Mouse (Mus musculus) stomach, embryonic 16.5 days (tissue): ENCODE data around the gene Lin28a. TPM values are rescaled to one million over a fixed set of nuclear protein-coding genes. Genes with fewer than 3 reads are reported as not detected.

Experiments
- ATAC-seq: fragments of 200-750 bp; cut with Nextera tagmentation; 2 replicates; pipeline ENCODE4 v1.8.0; 2017; ENCODE audit warnings: moderate number of reproducible peaks, moderate TSS enrichment; ENCODE audit not compliant: insufficient read depth, low FRiP score
- H3K27ac ChIP-seq: fragments of 300-500 bp; sonication (generic); 2 replicates; pipeline ENCODE4 v1.5.1; 2014; ENCODE audit warnings: low read length
- H3K27me3 ChIP-seq: fragments of 300-500 bp; sonication (generic); 2 replicates; pipeline ENCODE4 v1.6.1; 2014; ENCODE audit warnings: low read length, control low read depth, mixed read lengths; ENCODE audit not compliant: control insufficient read depth, insufficient read depth
- H3K36me3 ChIP-seq: fragments of 300-500 bp; sonication (generic); 2 replicates; pipeline ENCODE4 v1.6.1; 2014; ENCODE audit warnings: low read length; ENCODE audit not compliant: control insufficient read depth, insufficient read depth
- H3K4me1 ChIP-seq: fragments of 300-500 bp; sonication (generic); 2 replicates; pipeline ENCODE4 v1.6.1; 2014; ENCODE audit warnings: low read length, control low read depth, mixed read lengths; ENCODE audit not compliant: control insufficient read depth, insufficient read depth
- H3K4me2 ChIP-seq: fragments of 300-500 bp; sonication (generic); 2 replicates; pipeline ENCODE4 v1.6.1; 2014; ENCODE audit warnings: low read depth, low read length, mixed read lengths
- H3K4me3 ChIP-seq: fragments of 300-500 bp; sonication (generic); replicated peaks from 2 replicates; pipeline ENCODE4 v1.5.1; 2014; ENCODE audit warnings: mild to moderate bottlenecking, low read length
- H3K9ac ChIP-seq: fragments of 300-500 bp; sonication (generic); 2 replicates; pipeline ENCODE4 v1.6.1; 2014; ENCODE audit warnings: low read length
- H3K9me3 ChIP-seq: fragments of 300-500 bp; sonication (generic); replicated peaks from 2 replicates; pipeline ENCODE4 v1.6.1; 2016; ENCODE audit warnings: low read length, control low read depth; ENCODE audit not compliant: control insufficient read depth
- WGBS: fragments of 180-500 bp; shearing (Covaris S2); extraction: QIAGEN DNeasy Blood & Tissue Kit; methylation state at CpG from one replicate; pipeline ENCODE4 v1.1.7; 2014; 5-methylcytosine and 5-hydroxymethylcytosine counted together
- polyA plus RNA-seq: library from polyadenylated mRNA; unstranded; fragments of >200 nt; fragmentation: Nextera tagmentation; extraction: Ambion mirVana; gene quantifications from 2 replicates; pipeline ENCODE4 v1.2.1, GENCODE M21; 2015

Lin28a gene
- polyA plus RNA-seq, 1 experiment from 2014 or later = 0.13 TPM

GRCm38 (mm10) chr4:133971741-133972140 is 46.9 kb downstream of the Lin28a start:
- H3K27ac ChIP-seq = no peak overlapping the region

GRCm38 (mm10) chr4:133970876-133971275 is 47.8 kb downstream of the Lin28a start:
- Histone ChIP-seq H3K9me3 (no peaks in the 10 kb centered on the region), H3K4me3 (no peak overlapping the region), H3K36me3 (no peaks in the 10 kb centered on the region; the same call in none of the 2 replicates), H3K27ac (no peak overlapping the region), H3K27me3 (no peaks in the 10 kb centered on the region), H3K4me1 (peaks cover 19% of the 10 kb centered on the region), H3K4me2 (no peak overlapping the region), H3K9ac (no peak overlapping the region)
- 86% methylated on average over 13 of the region's 13 CpGs for WGBS
- ATAC-seq = no peak

More at GRCm38 (mm10) chr4:133971741-133972140, 46.9 kb downstream of the Lin28a start:
- 64% methylated on average over 8 of the region's 8 CpGs for WGBS
- ATAC-seq = no peak
- no peak overlapping the region for H3K4me2 ChIP-seq
- peaks cover 13% of the 10 kb centered on the region for H3K4me1 ChIP-seq
- no peaks in the 10 kb centered on the region; the same call in 1 of the 2 replicates for H3K36me3 ChIP-seq
- H3K9me3 ChIP-seq = no peaks in the 10 kb centered on the region
- H3K9ac ChIP-seq = no peak overlapping the region
- no peaks in the 10 kb centered on the region for H3K27me3 ChIP-seq
- H3K4me3 ChIP-seq = no peak overlapping the region

GRCm38 (mm10) chr4:133970196-133970595 is 48.4 kb downstream of the Lin28a start:
- 38% methylated on average over 4 of the region's 4 CpGs for WGBS

GRCm38 (mm10) chr4:133969114-133969770 is 49.4 kb downstream of the Lin28a start:
- Histone ChIP-seq H3K36me3 (peaks cover 3% of the 10 kb centered on the region), H3K9ac (peak overlapping the region; percentile 99; the same call in 1 of the 2 replicates), H3K27me3 (no peaks in the 10 kb centered on the region), H3K27ac (peak overlapping the region; percentile 99), H3K4me1 (peaks cover 19% of the 10 kb centered on the region), H3K4me2 (peak overlapping the region; percentile 95), H3K4me3 (no peak overlapping the region), H3K9me3 (no peaks in the 10 kb centered on the region)
- 54% methylated on average over 8 of the region's 8 CpGs for WGBS
- no peak for ATAC-seq

More at GRCm38 (mm10) chr4:133970196-133970595, 48.4 kb downstream of the Lin28a start:
- H3K4me2 ChIP-seq = no peak overlapping the region
- H3K9ac ChIP-seq = no peak overlapping the region
- ATAC-seq = no peak
- no peaks in the 10 kb centered on the region; the same call in none of the 2 replicates for H3K36me3 ChIP-seq
- no peaks in the 10 kb centered on the region for H3K27me3 ChIP-seq
- H3K4me1 ChIP-seq = peaks cover 19% of the 10 kb centered on the region
- no peak overlapping the region for H3K4me3 ChIP-seq
- H3K9me3 ChIP-seq = no peaks in the 10 kb centered on the region
- no peak overlapping the region for H3K27ac ChIP-seq

DNA sequence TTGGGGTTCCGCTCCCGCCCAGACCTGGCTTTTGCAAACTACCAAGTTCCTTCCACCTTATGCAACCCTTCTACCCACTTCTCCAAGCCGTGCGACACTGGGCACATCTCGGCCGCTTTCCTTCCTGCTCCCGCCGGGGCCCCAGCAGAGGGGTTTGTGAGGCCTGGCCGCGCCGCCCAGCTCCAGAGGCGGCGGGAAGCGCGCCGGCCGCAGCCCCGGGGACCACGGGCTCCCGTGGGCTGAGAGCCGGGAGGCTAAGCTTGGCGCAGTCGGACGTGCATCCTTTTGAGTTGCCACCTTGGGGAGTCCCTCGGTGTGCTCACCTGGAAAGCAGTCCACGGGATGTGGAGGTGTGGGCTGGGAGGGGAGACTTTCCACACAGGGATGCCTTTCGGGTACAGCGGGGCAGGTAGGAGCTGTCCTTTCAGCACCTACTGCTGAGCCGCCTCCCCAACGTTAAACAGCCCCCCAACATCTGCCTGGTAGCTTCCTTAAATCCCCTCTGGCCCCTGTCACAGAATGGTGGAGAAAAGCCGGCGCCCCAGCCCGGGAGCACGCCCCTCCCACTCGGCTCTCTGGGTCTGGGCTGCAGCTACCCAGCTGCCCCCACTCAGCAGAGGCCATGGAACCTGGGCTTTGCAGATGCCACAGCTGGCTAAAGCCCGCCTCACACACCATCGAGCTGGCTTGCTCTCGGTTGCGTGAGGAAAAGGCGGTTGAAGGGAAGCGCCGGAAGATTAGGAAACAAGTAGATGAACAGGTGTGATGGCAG is 50.3 kb downstream of the Lin28a start, which contains the start of gene Hmgn2:
Hmgn2 (minus strand) TSS at position 501 of the 772 bp plus-strand sequence.
- H3K4me3 ChIP-seq = peak within 1 kb of the TSS; percentile 74
- H3K27me3 ChIP-seq = no peaks in the 10 kb centered on the region
- peaks cover 6% of the 10 kb centered on the region for H3K36me3 ChIP-seq
- H3K9me3 ChIP-seq = no peaks in the 10 kb centered on the region
- peaks cover 21% of the 10 kb centered on the region for H3K4me1 ChIP-seq
- peak within 1 kb of the TSS; percentile 95 for H3K4me2 ChIP-seq
- H3K9ac ChIP-seq = peak within 1 kb of the TSS; percentile 99
- peak; percentile 61 for ATAC-seq
- under 1% methylated on average over 42 of the region's 42 CpGs for WGBS
- H3K27ac ChIP-seq = peak within 1 kb of the TSS; percentile 99

GRCm38 (mm10) chr4:133967866-133968149 is 50.8 kb downstream of the Lin28a start:
- Histone ChIP-seq H3K4me1 (peaks cover 21% of the 10 kb centered on the region), H3K27me3 (no peaks in the 10 kb centered on the region), H3K27ac (peak overlapping the region; percentile 99), H3K4me3 (peak overlapping the region; percentile 74), H3K36me3 (peaks cover 6% of the 10 kb centered on the region), H3K4me2 (peak overlapping the region; percentile 95), H3K9me3 (no peaks in the 10 kb centered on the region), H3K9ac (peak overlapping the region; percentile 99)
- ATAC-seq = peak; percentile 89
- under 1% methylated on average over 29 of the region's 29 CpGs for WGBS

GRCm38 (mm10) chr4:133967138-133967865 is 51.3 kb downstream of the Lin28a start:
- Histone ChIP-seq H3K9ac (peak overlapping the region; percentile 99), H3K4me1 (peaks cover 21% of the 10 kb centered on the region), H3K4me2 (peak overlapping the region; percentile 95), H3K36me3 (peaks cover 6% of the 10 kb centered on the region), H3K9me3 (no peaks in the 10 kb centered on the region), H3K4me3 (peak overlapping the region; percentile 74), H3K27me3 (no peaks in the 10 kb centered on the region), H3K27ac (peak overlapping the region; percentile 99)
- WGBS = under 1% methylated on average over 92 of the region's 101 CpGs
- ATAC-seq = peak; percentile 85

GRCm38 (mm10) chr4:133966271-133966940 is 52.2 kb downstream of the Lin28a start:
- Histone ChIP-seq H3K4me2 (peak overlapping the region; percentile 63), H3K4me3 (peak overlapping the region; percentile 74), H3K27me3 (no peaks in the 10 kb centered on the region), H3K4me1 (peaks cover 21% of the 10 kb centered on the region), H3K27ac (peak overlapping the region; percentile 43), H3K9me3 (no peaks in the 10 kb centered on the region), H3K36me3 (peaks cover 6% of the 10 kb centered on the region), H3K9ac (peak overlapping the region; percentile 99)
- no peak for ATAC-seq
- WGBS = 29% methylated on average over 12 of the region's 12 CpGs
